Comparison of ENCODE assay signal across 8 mouse cellular contexts in genomic region chr9:121710584-121710975, GRCm38 (mm10). TPM values are rescaled to one million over a fixed set of nuclear protein-coding genes. Genes with fewer than 3 reads are reported as not detected.
DNase-seq lines count a peak whose midpoint lies in the region; ATAC-seq lines count a peak whose summit lies in the region.

No protein-coding gene starts in this region.

- peaks cover 21% of the 10 kb centered on the region for H3K79me2 ChIP-seq in macrophage (ENCODE audit: inconsistent target)

- peak; percentile 22; the same call in 1 of the 2 replicates for ATAC-seq in cerebellum, adult (ENCODE audit: insufficient number of reproducible peaks, low FRiP score, low TSS enrichment)
- peak; percentile 19 for ATAC-seq in inflammation-experienced regulatory T-cells, adult 6 months

- DNase-seq in cerebellum, adult 9-10 months: no peak
- DNase-seq in urinary bladder, adult 2 months (ENCODE audit: low spot score): peak; percentile 63
- no peak for DNase-seq in urinary bladder, postnatal 4 days (ENCODE audit: low spot score in 2 of 2)
- DNase-seq in right cerebral cortex, postnatal 25 days: no peak
- DNase-seq in gastrocnemius, postnatal 4 days (ENCODE audit: low spot score in 2 of 2): no peak

- peak overlapping the region; percentile 88 for H3K4me3 ChIP-seq in macrophage (ENCODE audit: inconsistent target)

- 1% methylated on average over 18 of the region's 18 CpGs for WGBS in macrophage (ENCODE audit: missing documents)

- H3K36me3 ChIP-seq in macrophage (ENCODE audit: inconsistent target): peaks cover 4% of the 10 kb centered on the region; the same call in 1 of the 2 replicates

- peak overlapping the region; percentile 75 for H3K27ac ChIP-seq in macrophage

RNA-seq across cellular contexts. Expression of gene Ss18l2, which starts 0.5 kb away (rescaled TPM):
- polyA plus RNA-seq in urinary bladder, adult 2 months (2012; rRNA removed): 44.2 and 46.8 TPM in 2 replicates
- polyA plus RNA-seq in inflammation-experienced regulatory T-cells, adult 6 months (2017; shearing (Covaris generic)): 10 to 100 TPM; 45.5 to 68.0 (median 63.4) TPM
- 10 to 100 TPM in 15 of 26 experiments, 1 to 10 TPM in 11; 1.4 to 30.9 (median 12.0) TPM for total RNA-seq in macrophage (2018; cell fraction: chromatin; rRNA removed)
- 10 to 100 TPM; 10.6 to 30.8 (median 20.6) TPM for total RNA-seq in macrophage (2018; cell fraction: cytosol; rRNA removed)
- total RNA-seq in macrophage (2018; cell fraction: nucleus; rRNA removed): 10 to 100 TPM in 19 of 26 experiments, 1 to 10 TPM in 7; 4.3 to 40.2 (median 16.6) TPM
- polyA plus RNA-seq in macrophage (2018): 11.3 to 32.4 TPM (median 28.0 TPM) in 3 replicates
- total RNA-seq in gastrocnemius, postnatal 4 days (2021): 10 to 100 TPM; 80.4 to 80.8 TPM

RNA-seq across cellular contexts. Expression of gene Sec22c, which starts 5.3 kb away (rescaled TPM):
- 4.3 and 5.0 TPM in 2 replicates for polyA plus RNA-seq in urinary bladder, adult 2 months (2012; rRNA removed)
- 10 to 100 TPM in 2 of 3 experiments, 1 to 10 TPM in 1; 9.1 to 19.1 (median 17.1) TPM for polyA plus RNA-seq in inflammation-experienced regulatory T-cells, adult 6 months (2017; shearing (Covaris generic))
- total RNA-seq in macrophage (2018; cell fraction: chromatin; rRNA removed): 10 to 100 TPM in 9 of 26 experiments, 1 to 10 TPM in 14, under 1 TPM in 3; 0.49 to 25.6 (median 5.3) TPM
- 10 to 100 TPM in 19 of 26 experiments, 1 to 10 TPM in 7; 4.6 to 21.4 (median 13.4) TPM for total RNA-seq in macrophage (2018; cell fraction: cytosol; rRNA removed)
- total RNA-seq in macrophage (2018; cell fraction: nucleus; rRNA removed): 10 to 100 TPM in 11 of 26 experiments, 1 to 10 TPM in 15; 1.1 to 22.2 (median 7.9) TPM
- 9.1 to 15.2 TPM (median 13.1 TPM) in 3 replicates for polyA plus RNA-seq in macrophage (2018)
- 1 to 10 TPM; 6.8 to 8.5 TPM for total RNA-seq in gastrocnemius, postnatal 4 days (2021)

RNA-seq across cellular contexts. Expression of gene Nktr, which starts 8.4 kb away (rescaled TPM):
- polyA plus RNA-seq in urinary bladder, adult 2 months (2012; rRNA removed): 89.1 and 120 TPM in 2 replicates
- 100 to 1,000 TPM; 108 to 126 (median 117) TPM for polyA plus RNA-seq in inflammation-experienced regulatory T-cells, adult 6 months (2017; shearing (Covaris generic))
- total RNA-seq in macrophage (2018; cell fraction: chromatin; rRNA removed): 1,000 to 10,000 TPM in 25 of 26 experiments, 100 to 1,000 TPM in 1; 894 to 1,522 (median 1,261) TPM
- 10 to 100 TPM; 25.2 to 92.6 (median 37.1) TPM for total RNA-seq in macrophage (2018; cell fraction: cytosol; rRNA removed)
- total RNA-seq in macrophage (2018; cell fraction: nucleus; rRNA removed): 100 to 1,000 TPM; 403 to 894 (median 696) TPM
- polyA plus RNA-seq in macrophage (2018): 32.4 to 63.2 TPM (median 55.1 TPM) in 3 replicates
- 100 to 1,000 TPM in 1 of 2 experiments, 10 to 100 TPM in 1; 75.2 to 104 TPM for total RNA-seq in gastrocnemius, postnatal 4 days (2021)

RNA-seq across cellular contexts. Expression of gene Zfp651, which starts 48.5 kb away (rescaled TPM):
- 55.2 and 76.1 TPM in 2 replicates for polyA plus RNA-seq in urinary bladder, adult 2 months (2012; rRNA removed)
- under 1 TPM in 2 of 3 experiments, not detected in 1; 0.23 to 0.24 TPM for polyA plus RNA-seq in inflammation-experienced regulatory T-cells, adult 6 months (2017; shearing (Covaris generic))
- total RNA-seq in macrophage (2018; cell fraction: chromatin; rRNA removed): 1 to 10 TPM in 10 of 26 experiments, under 1 TPM in 13, not detected in 3; 0.20 to 4.3 (median 0.96) TPM
- total RNA-seq in macrophage (2018; cell fraction: cytosol; rRNA removed): under 1 TPM in 23 of 26 experiments, not detected in 3; 0.03 to 0.88 (median 0.25) TPM
- total RNA-seq in macrophage (2018; cell fraction: nucleus; rRNA removed): 1 to 10 TPM in 10 of 26 experiments, under 1 TPM in 13, not detected in 3; 0.12 to 5.6 (median 0.84) TPM
- 0.21 to 0.58 TPM (median 0.36 TPM) in 3 replicates for polyA plus RNA-seq in macrophage (2018)
- total RNA-seq in gastrocnemius, postnatal 4 days (2021): 10 to 100 TPM; 88.6 to 91.6 TPM
